Mouse (Mus musculus) limb, embryonic 11.5 days (tissue): ENCODE data around the gene Rpl23a. TPM values are rescaled to one million over a fixed set of nuclear protein-coding genes. Genes with fewer than 3 reads are reported as not detected.

Source experiments
- ATAC-seq: fragments of 200-750 bp; cut with Nextera tagmentation; 2 replicates; pipeline ENCODE4 v1.8.0; 2017; ENCODE audit warnings: low read depth; ENCODE audit not compliant: insufficient number of reproducible peaks, low FRiP score, low TSS enrichment
- DNase-seq: peaks from one replicate; pipeline ENCODE4 v3.0.0-alpha.2; 2015; ENCODE audit warnings: low spot score
- H3K27ac ChIP-seq: fragments of 300-500 bp; sonication (generic); replicated peaks from 2 replicates; pipeline ENCODE4 v1.5.1; 2014; ENCODE audit warnings: low read depth, mild to moderate bottlenecking, low read length
- H3K27me3 ChIP-seq: fragments of 300-500 bp; sonication (generic); 2 replicates; pipeline ENCODE4 v1.6.1; 2014; ENCODE audit warnings: mild to moderate bottlenecking, low read length, mixed read lengths; ENCODE audit not compliant: control insufficient read depth, insufficient read depth
- H3K36me3 ChIP-seq: fragments of 300-500 bp; sonication (generic); 2 replicates; pipeline ENCODE4 v1.6.1; 2014; ENCODE audit warnings: mild to moderate bottlenecking, low read length, moderate library complexity, mixed read lengths; ENCODE audit not compliant: control insufficient read depth, insufficient read depth
- H3K4me1 ChIP-seq: fragments of 300-500 bp; sonication (generic); 2 replicates; pipeline ENCODE4 v1.6.1; 2014; ENCODE audit warnings: low read length, mixed read lengths; ENCODE audit not compliant: control insufficient read depth, insufficient read depth
- H3K4me2 ChIP-seq: fragments of 300-500 bp; sonication (generic); 2 replicates; pipeline ENCODE4 v1.6.1; 2014; ENCODE audit warnings: low read depth, mild to moderate bottlenecking, moderate library complexity; ENCODE audit not compliant: severe bottlenecking
- H3K4me3 ChIP-seq: fragments of 300-500 bp; sonication (generic); 2 replicates; pipeline ENCODE4 v1.5.1; 2014; ENCODE audit warnings: low read depth, low read length
- H3K9ac ChIP-seq: fragments of 300-500 bp; sonication (generic); 2 replicates; pipeline ENCODE4 v1.6.1; 2014; ENCODE audit warnings: mild to moderate bottlenecking, low read length
- H3K9me3 ChIP-seq: fragments of 300-500 bp; sonication (generic); 2 replicates; pipeline ENCODE4 v1.6.1; 2016; ENCODE audit warnings: low read length; ENCODE audit not compliant: control insufficient read depth
- WGBS: fragments of 180-500 bp; shearing (Covaris S2); extraction: QIAGEN DNeasy Blood & Tissue Kit; methylation state at CpG from one replicate; pipeline ENCODE4 v1.1.7; 2014; 5-methylcytosine and 5-hydroxymethylcytosine counted together
- polyA plus RNA-seq: library from polyadenylated mRNA; unstranded; fragments of >200 nt; fragmentation: Nextera tagmentation; extraction: Ambion mirVana; gene quantifications from 2 replicates; pipeline ENCODE4 v1.2.1, GENCODE M21; 2014

The Rpl23a gene
- polyA plus RNA-seq, 1 experiment from 2014 or later, result 1,529 TPM

DNA sequence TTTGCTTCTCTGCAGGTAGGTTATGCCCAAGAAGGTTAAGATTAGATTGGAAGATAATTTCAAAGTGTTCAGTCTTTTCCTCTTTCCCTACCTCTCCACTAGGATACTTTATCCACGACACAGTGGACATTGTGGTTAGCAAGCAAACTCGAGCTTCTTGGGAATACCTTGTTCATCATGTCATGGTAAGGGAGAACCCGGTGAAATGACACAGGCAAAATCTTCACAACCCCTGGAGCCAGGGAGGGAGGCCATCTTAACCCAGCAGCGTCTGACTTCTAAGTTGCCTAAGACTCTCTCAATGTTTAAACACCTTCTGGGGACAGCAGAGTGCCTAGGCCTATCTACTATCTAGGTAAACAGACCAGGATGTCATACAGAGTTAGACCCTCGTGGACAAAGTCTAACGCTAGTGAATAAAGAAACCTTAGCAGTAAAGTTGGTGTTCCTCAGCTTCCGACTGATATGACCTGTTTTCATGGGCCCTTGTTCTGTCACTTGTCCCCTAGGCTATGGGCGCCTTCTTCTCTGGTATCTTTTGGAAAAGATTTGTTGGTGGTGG, 3.9 kb downstream of the Rpl23a start:
- Histone ChIP-seq H3K9me3 (no peaks in the 10 kb centered on the region), H3K27me3 (no peaks in the 10 kb centered on the region), H3K9ac (peak overlapping the region; percentile 76), H3K36me3 (peaks cover 9% of the 10 kb centered on the region), H3K4me2 (peak overlapping the region; percentile 97), H3K27ac (no peak overlapping the region), H3K4me1 (peaks cover 30% of the 10 kb centered on the region), H3K4me3 (peak overlapping the region; percentile 59)
- DNase-seq (no peak), ATAC-seq (no peak)
- WGBS, result 31% methylated on average over 8 of the region's 8 CpGs

DNA sequence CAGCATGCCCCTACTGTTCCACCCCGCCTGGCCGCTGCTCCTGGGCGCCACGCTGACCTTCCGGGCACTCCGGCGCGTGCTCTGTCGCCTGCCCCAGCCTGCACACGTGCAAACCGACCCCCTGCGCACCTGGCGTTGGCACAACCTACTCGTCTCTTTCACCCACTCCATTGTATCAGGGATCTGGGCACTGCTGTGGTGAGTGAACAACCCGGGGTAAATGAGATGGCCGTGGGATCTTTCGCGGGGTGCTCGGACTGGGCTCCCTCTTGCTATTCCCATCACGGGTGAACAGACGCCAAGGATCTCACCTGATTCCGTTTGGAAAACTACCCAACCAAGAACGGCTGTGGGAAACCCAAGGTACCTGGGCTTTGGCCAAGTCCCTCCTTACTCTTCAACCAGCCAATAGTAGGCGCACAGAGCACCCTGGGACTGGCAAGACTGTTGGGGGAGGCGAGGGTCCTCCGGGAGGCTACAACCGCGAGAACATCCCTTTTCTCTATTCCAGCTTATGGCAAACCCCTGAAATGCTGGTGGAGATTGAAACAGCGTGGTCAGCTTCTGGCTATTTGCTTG, 4.4 kb downstream of the Rpl23a start:
- Histone ChIP-seq H3K9ac (peak overlapping the region; percentile 76), H3K4me1 (peaks cover 30% of the 10 kb centered on the region), H3K9me3 (no peaks in the 10 kb centered on the region), H3K4me3 (peak overlapping the region; percentile 59), H3K4me2 (peak overlapping the region; percentile 97), H3K36me3 (peaks cover 9% of the 10 kb centered on the region), H3K27me3 (no peaks in the 10 kb centered on the region), H3K27ac (peak overlapping the region; percentile 95)
- under 1% methylated on average over 29 of the region's 29 CpGs for WGBS
- peak; percentile 28 for ATAC-seq
- DNase-seq, result peak; percentile 72

GRCm38 (mm10) chr11:78177903-78178858, 5.2 kb downstream of the Rpl23a start:
- WGBS, result under 1% methylated on average over 74 of the region's 84 CpGs

DNA sequence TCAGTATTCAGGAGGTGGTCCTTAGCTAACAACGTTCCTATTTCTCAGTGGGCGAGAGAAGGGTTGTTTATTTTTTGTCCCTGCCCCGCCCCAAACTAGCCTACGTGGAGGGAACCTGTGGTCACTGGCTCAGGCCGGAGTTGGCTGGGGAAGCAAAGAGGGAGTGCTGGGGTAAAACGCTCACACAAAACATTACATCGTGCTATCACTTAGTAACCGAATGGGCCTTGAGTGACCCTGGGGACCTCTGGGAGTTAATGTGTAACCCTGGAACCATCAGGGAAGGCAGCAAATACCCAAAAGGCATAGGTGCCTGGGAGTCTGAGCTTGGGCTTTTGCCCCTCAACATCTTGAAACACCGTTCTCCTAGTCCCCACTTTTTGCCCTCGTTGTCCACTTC, 5.9 kb downstream of the Rpl23a start:
- Histone ChIP-seq H3K4me3 (peak overlapping the region; percentile 59), H3K36me3 (peaks cover 9% of the 10 kb centered on the region), H3K27me3 (no peaks in the 10 kb centered on the region), H3K4me1 (peaks cover 28% of the 10 kb centered on the region), H3K9ac (peak overlapping the region; percentile 76), H3K27ac (peak overlapping the region; percentile 95), H3K9me3 (no peaks in the 10 kb centered on the region), H3K4me2 (peak overlapping the region; percentile 97)
- ATAC-seq (no peak), DNase-seq (no peak)
- under 1% methylated on average over 10 of the region's 10 CpGs for WGBS

More at GRCm38 (mm10) chr11:78177903-78178858, 5.2 kb downstream of the Rpl23a start:
- H3K27ac ChIP-seq, result peak overlapping the region; percentile 95
- H3K4me1 ChIP-seq, result peaks cover 30% of the 10 kb centered on the region
- ATAC-seq (peak; percentile 69), DNase-seq (peak; percentile 99)
- peaks cover 9% of the 10 kb centered on the region for H3K36me3 ChIP-seq
- H3K9me3 ChIP-seq, result no peaks in the 10 kb centered on the region
- peak overlapping the region; percentile 76 for H3K9ac ChIP-seq
- peak overlapping the region; percentile 59 for H3K4me3 ChIP-seq
- H3K27me3 ChIP-seq, result no peaks in the 10 kb centered on the region
- H3K4me2 ChIP-seq, result peak overlapping the region; percentile 97

DNA sequence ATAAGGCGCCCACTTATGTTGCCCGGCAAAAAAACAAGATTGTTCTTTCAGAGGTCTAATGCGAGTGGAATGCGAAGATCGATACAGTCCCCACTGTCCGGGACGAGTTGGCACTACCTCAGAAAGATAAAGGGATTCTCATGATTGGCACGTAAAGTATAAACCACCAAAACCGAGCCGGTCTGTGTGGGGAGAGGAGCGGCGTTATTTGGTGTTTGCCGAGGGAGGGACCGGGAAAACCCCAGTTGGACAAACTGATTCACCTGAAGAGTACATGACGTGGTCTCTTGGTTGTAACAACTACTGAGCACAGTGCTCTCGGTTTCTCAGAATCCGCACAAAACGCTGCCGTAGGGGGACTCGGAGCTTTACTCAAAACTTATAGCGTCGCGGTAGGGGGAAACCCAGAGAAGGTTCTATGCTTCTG, 6.5 kb downstream of the Rpl23a start:
- H3K9me3 ChIP-seq, result no peaks in the 10 kb centered on the region
- H3K4me3 ChIP-seq, result peak overlapping the region; percentile 59
- DNase-seq (no peak), ATAC-seq (no peak)
- no peak overlapping the region for H3K27ac ChIP-seq
- H3K36me3 ChIP-seq, result peaks cover 9% of the 10 kb centered on the region
- H3K9ac ChIP-seq, result peak overlapping the region; percentile 64; the same call in 1 of the 2 replicates
- peaks cover 28% of the 10 kb centered on the region for H3K4me1 ChIP-seq
- under 1% methylated on average over 23 of the region's 23 CpGs for WGBS
- H3K4me2 ChIP-seq, result peak overlapping the region; percentile 97
- no peaks in the 10 kb centered on the region for H3K27me3 ChIP-seq

GRCm38 (mm10) chr11:78176402-78176862, 7.0 kb downstream of the Rpl23a start, which contains the start of the genes Nek8 and Tlcd1:
Gene Nek8, minus strand, starts transcription at chr11:78176675.
Gene Tlcd1, plus strand, starts transcription at chr11:78176711.
- peaks cover 9% of the 10 kb centered on the region for H3K36me3 ChIP-seq
- peak within 1 kb of the TSS; percentile 76 for H3K9ac ChIP-seq
- peak within 1 kb of the TSS; percentile 97 for H3K4me2 ChIP-seq
- peak within 1 kb of the TSS; percentile 59 for H3K4me3 ChIP-seq
- H3K4me1 ChIP-seq, result peaks cover 28% of the 10 kb centered on the region
- DNase-seq, result peak; percentile 92
- peak; percentile 51; the same call in 1 of the 2 replicates for ATAC-seq
- under 1% methylated on average over 32 of the region's 32 CpGs for WGBS
- H3K27me3 ChIP-seq, result no peaks in the 10 kb centered on the region
- H3K9me3 ChIP-seq, result no peaks in the 10 kb centered on the region
- H3K27ac ChIP-seq, result peak within 1 kb of the TSS; percentile 95; the same call in 1 of the 2 replicates

DNA sequence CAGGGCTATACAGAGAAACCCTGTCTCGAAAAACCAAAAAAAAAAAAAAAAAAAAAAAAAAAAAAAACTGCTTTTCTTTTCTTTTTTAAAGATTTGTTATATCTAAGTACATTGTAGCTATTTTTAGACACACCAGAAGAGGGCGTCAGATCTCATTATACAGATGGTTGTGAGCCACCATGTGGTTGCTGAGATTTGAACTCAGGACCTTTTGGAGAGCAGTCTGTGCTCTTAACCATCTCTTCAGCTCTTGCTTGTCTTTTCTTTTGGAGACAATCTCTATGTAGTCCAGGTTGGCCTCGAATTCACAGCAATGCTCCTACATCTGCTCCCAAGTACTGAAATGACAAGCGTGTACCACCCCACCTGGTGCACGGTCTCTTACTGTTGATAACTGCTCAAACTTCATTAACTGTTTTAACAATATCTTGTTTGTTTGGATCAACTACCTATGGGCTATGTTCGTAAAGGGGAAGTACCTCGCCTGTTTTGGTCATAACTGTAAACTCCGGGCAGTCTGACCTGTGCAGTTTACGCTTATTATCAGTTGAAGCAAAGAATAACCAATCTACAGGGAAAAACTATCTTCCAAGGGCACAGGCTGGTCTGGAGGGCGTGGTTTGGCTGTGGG, 7.5 kb downstream of the Rpl23a start:
- Histone ChIP-seq H3K9me3 (no peaks in the 10 kb centered on the region), H3K36me3 (peaks cover 7% of the 10 kb centered on the region), H3K27ac (no peak overlapping the region; the same call in 1 of the 2 replicates), H3K4me2 (peak overlapping the region; percentile 97; the same call in 1 of the 2 replicates), H3K27me3 (no peaks in the 10 kb centered on the region), H3K4me3 (peak overlapping the region; percentile 59), H3K9ac (peak overlapping the region; percentile 64), H3K4me1 (peaks cover 27% of the 10 kb centered on the region)
- DNase-seq (peak; percentile 49), ATAC-seq (no peak)
- 4% methylated on average over 9 of the region's 10 CpGs for WGBS
